Mouse (Mus musculus) midbrain, embryonic 11.5 days (tissue): ENCODE results near the gene Ganc. TPM values are rescaled to one million over a fixed set of nuclear protein-coding genes. Genes with fewer than 3 reads are reported as not detected.

Experiments used
- ATAC-seq: fragments of 200-750 bp; cut with Nextera tagmentation; 2 replicates; pipeline ENCODE4 v1.8.0; 2017; ENCODE audit warnings: moderate TSS enrichment, moderate library complexity; ENCODE audit not compliant: low FRiP score
- DNase-seq: peaks from one replicate; pipeline ENCODE4 v3.0.0; 2015; ENCODE audit warnings: low spot score; ENCODE audit errors: missing footprints
- H3K27ac ChIP-seq: fragments of 300-500 bp; sonication (generic); 2 replicates; pipeline ENCODE4 v1.5.1; 2014; ENCODE audit warnings: low read depth, low read length
- H3K27me3 ChIP-seq: fragments of 300-500 bp; sonication (generic); 2 replicates; pipeline ENCODE4 v1.6.1; 2014; ENCODE audit warnings: mild to moderate bottlenecking, low read length, moderate library complexity, mixed read lengths; ENCODE audit not compliant: control insufficient read depth, insufficient read depth
- H3K36me3 ChIP-seq: fragments of 300-500 bp; sonication (generic); 2 replicates; pipeline ENCODE4 v1.6.1; 2014; ENCODE audit warnings: mild to moderate bottlenecking, low read length, moderate library complexity, mixed read lengths; ENCODE audit not compliant: control insufficient read depth, insufficient read depth
- H3K4me1 ChIP-seq: fragments of 300-500 bp; sonication (generic); 2 replicates; pipeline ENCODE4 v1.6.1; 2014; ENCODE audit warnings: low read length; ENCODE audit not compliant: control insufficient read depth, insufficient read depth
- H3K4me2 ChIP-seq: fragments of 300-500 bp; sonication (generic); 2 replicates; pipeline ENCODE4 v1.6.1; 2014; ENCODE audit warnings: mild to moderate bottlenecking, moderate library complexity
- H3K4me3 ChIP-seq: fragments of 300-500 bp; sonication (generic); 2 replicates; pipeline ENCODE4 v1.5.1; 2014; ENCODE audit warnings: low read depth, low read length
- H3K9ac ChIP-seq: fragments of 300-500 bp; sonication (generic); 2 replicates; pipeline ENCODE4 v1.6.1; 2014; ENCODE audit warnings: low read length
- H3K9me3 ChIP-seq: fragments of 300-500 bp; sonication (generic); 2 replicates; pipeline ENCODE4 v1.6.1; 2016; ENCODE audit warnings: low read length; ENCODE audit not compliant: control insufficient read depth
- WGBS: fragments of 180-500 bp; shearing (Covaris S2); extraction: QIAGEN DNeasy Blood & Tissue Kit; methylation state at CpG from one replicate; pipeline ENCODE4 v1.1.7; 2014; 5-methylcytosine and 5-hydroxymethylcytosine counted together
- polyA plus RNA-seq: library from polyadenylated mRNA; unstranded; fragments of >200 nt; fragmentation: Nextera tagmentation; extraction: Ambion mirVana; gene quantifications from 2 replicates; pipeline ENCODE4 v1.2.1, GENCODE M21; 2014

Gene Ganc
- 7.2 and 10.0 TPM in 2 replicates for polyA plus RNA-seq

GRCm38 (mm10) chr2:120403653-120403985, at the start of gene Ganc:
Gene Ganc (plus strand): TSS chr2:120403896.
- H3K27me3 ChIP-seq = no peaks in the 10 kb centered on the region
- peak within 1 kb of the TSS; percentile 66 for H3K4me2 ChIP-seq
- H3K36me3 ChIP-seq = no peaks in the 10 kb centered on the region
- ATAC-seq (peak; percentile 85), DNase-seq (no peak)
- H3K9me3 ChIP-seq = no peaks in the 10 kb centered on the region
- peaks cover 12% of the 10 kb centered on the region for H3K4me1 ChIP-seq
- H3K9ac ChIP-seq = peak within 1 kb of the TSS; percentile 84
- peak within 1 kb of the TSS; percentile 76 for H3K27ac ChIP-seq
- H3K4me3 ChIP-seq = peak within 1 kb of the TSS; percentile 82
- under 1% methylated on average over 17 of the region's 17 CpGs for WGBS

GRCm38 (mm10) chr2:120360425-120360824, 43.3 kb upstream of the Ganc start:
- H3K4me3 ChIP-seq = no peak overlapping the region
- no peak overlapping the region for H3K9ac ChIP-seq
- no peaks in the 10 kb centered on the region for H3K27me3 ChIP-seq
- ATAC-seq = no peak
- peaks cover 6% of the 10 kb centered on the region; the same call in 1 of the 2 replicates for H3K36me3 ChIP-seq
- 88% methylated on average over 1 of the region's 1 CpGs for WGBS
- no peak for DNase-seq
- H3K27ac ChIP-seq = no peak overlapping the region
- H3K9me3 ChIP-seq = no peaks in the 10 kb centered on the region
- H3K4me2 ChIP-seq = no peak overlapping the region
- H3K4me1 ChIP-seq = no peaks in the 10 kb centered on the region

DNA sequence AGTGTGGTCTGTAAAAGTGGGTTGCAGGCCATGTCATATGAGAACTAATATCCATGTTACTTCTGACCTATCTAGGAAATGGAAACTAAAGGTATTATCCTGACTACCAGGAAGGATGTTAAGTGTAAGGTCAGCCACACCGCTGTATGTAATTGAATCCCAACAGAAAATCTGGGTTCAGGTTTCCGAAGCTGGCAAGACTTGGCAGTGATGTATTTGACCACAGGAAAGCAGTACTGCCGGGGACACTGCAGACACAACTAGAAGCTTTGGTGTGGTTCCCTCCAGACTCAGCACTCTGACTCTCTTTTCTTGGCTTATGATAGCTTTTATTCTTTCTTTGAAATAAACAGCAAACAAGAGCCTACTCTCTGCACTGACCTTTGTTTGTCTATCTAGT, 37.2 kb upstream of the Ganc start:
- no peak overlapping the region for H3K4me3 ChIP-seq
- H3K36me3 ChIP-seq = peaks cover 13% of the 10 kb centered on the region; the same call in 1 of the 2 replicates
- no peak overlapping the region for H3K27ac ChIP-seq
- DNase-seq = no peak
- no peak overlapping the region for H3K4me2 ChIP-seq
- no peaks in the 10 kb centered on the region for H3K9me3 ChIP-seq
- no peaks in the 10 kb centered on the region for H3K4me1 ChIP-seq
- no peak overlapping the region for H3K9ac ChIP-seq
- H3K27me3 ChIP-seq = no peaks in the 10 kb centered on the region
- ATAC-seq = no peak
- WGBS = 97% methylated on average over 3 of the region's 3 CpGs

- Histone ChIP-seq H3K36me3 (peaks cover 11% of the 10 kb centered on the region; the same call in 1 of the 2 replicates), H3K4me1 (no peaks in the 10 kb centered on the region), H3K9me3 (no peaks in the 10 kb centered on the region), H3K9ac (no peak overlapping the region), H3K4me3 (no peak overlapping the region), H3K27ac (no peak overlapping the region), H3K27me3 (no peaks in the 10 kb centered on the region), H3K4me2 (no peak overlapping the region)
- 95% methylated on average over 4 of the region's 4 CpGs for WGBS
- no peak for ATAC-seq
- DNase-seq = no peak
These were observed 36.1 kb upstream of the Ganc start for GRCm38 (mm10) chr2:120367416-120368207.

- H3K9ac ChIP-seq = no peak overlapping the region
- H3K9me3 ChIP-seq = no peaks in the 10 kb centered on the region
- no peaks in the 10 kb centered on the region for H3K4me1 ChIP-seq
- ATAC-seq (no peak), DNase-seq (no peak)
- no peak overlapping the region for H3K4me2 ChIP-seq
- WGBS = 87% methylated on average over 4 of the region's 4 CpGs
- no peak overlapping the region for H3K27ac ChIP-seq
- H3K27me3 ChIP-seq = no peaks in the 10 kb centered on the region
- peaks cover 5% of the 10 kb centered on the region; the same call in 1 of the 2 replicates for H3K36me3 ChIP-seq
- no peak overlapping the region for H3K4me3 ChIP-seq
These were observed 29.8 kb upstream of the Ganc start for GRCm38 (mm10) chr2:120373858-120374257.

GRCm38 (mm10) chr2:120386264-120386663, 17.4 kb upstream of the Ganc start:
- WGBS = 100% methylated on average over 1 of the region's 1 CpGs
- ATAC-seq = no peak
- peaks cover 2% of the 10 kb centered on the region for H3K36me3 ChIP-seq

GRCm38 (mm10) chr2:120387291-120387690, 16.4 kb upstream of the Ganc start:
- no peak for ATAC-seq
- no peak overlapping the region for H3K27ac ChIP-seq
- no peak overlapping the region for H3K4me3 ChIP-seq
- no peak overlapping the region for H3K4me2 ChIP-seq
- H3K27me3 ChIP-seq = no peaks in the 10 kb centered on the region
- H3K4me1 ChIP-seq = no peaks in the 10 kb centered on the region
- H3K9me3 ChIP-seq = no peaks in the 10 kb centered on the region
- no peak overlapping the region for H3K9ac ChIP-seq
- H3K36me3 ChIP-seq = peaks cover 2% of the 10 kb centered on the region
- 96% methylated on average over 1 of the region's 1 CpGs for WGBS
- no peak for DNase-seq

More at GRCm38 (mm10) chr2:120386264-120386663, 17.4 kb upstream of the Ganc start:
- no peak overlapping the region for H3K9ac ChIP-seq
- no peak overlapping the region for H3K27ac ChIP-seq
- H3K4me1 ChIP-seq = no peaks in the 10 kb centered on the region
- no peaks in the 10 kb centered on the region for H3K9me3 ChIP-seq
- no peak for DNase-seq
- no peaks in the 10 kb centered on the region for H3K27me3 ChIP-seq
- no peak overlapping the region for H3K4me3 ChIP-seq
- no peak overlapping the region for H3K4me2 ChIP-seq

GRCm38 (mm10) chr2:120389376-120389775, 14.3 kb upstream of the Ganc start:
- Histone ChIP-seq H3K9ac (no peak overlapping the region), H3K27ac (no peak overlapping the region), H3K4me3 (no peak overlapping the region), H3K36me3 (peaks cover 2% of the 10 kb centered on the region), H3K27me3 (no peaks in the 10 kb centered on the region), H3K4me1 (no peaks in the 10 kb centered on the region), H3K4me2 (no peak overlapping the region), H3K9me3 (no peaks in the 10 kb centered on the region)
- ATAC-seq (no peak), DNase-seq (no peak)
- 94% methylated on average over 3 of the region's 3 CpGs for WGBS

- no peak overlapping the region for H3K27ac ChIP-seq
- no peak overlapping the region for H3K4me2 ChIP-seq
- H3K4me1 ChIP-seq = no peaks in the 10 kb centered on the region
- H3K9me3 ChIP-seq = no peaks in the 10 kb centered on the region
- H3K9ac ChIP-seq = no peak overlapping the region
- H3K4me3 ChIP-seq = no peak overlapping the region
- ATAC-seq (no peak), DNase-seq (no peak)
- peaks cover 4% of the 10 kb centered on the region for H3K36me3 ChIP-seq
- H3K27me3 ChIP-seq = no peaks in the 10 kb centered on the region
- 100% methylated on average over 1 of the region's 1 CpGs for WGBS
These were observed 12.8 kb upstream of the Ganc start for GRCm38 (mm10) chr2:120390934-120391333.
